Mouse (Mus musculus): ENCODE data around the gene Gpr146.

DNA sequence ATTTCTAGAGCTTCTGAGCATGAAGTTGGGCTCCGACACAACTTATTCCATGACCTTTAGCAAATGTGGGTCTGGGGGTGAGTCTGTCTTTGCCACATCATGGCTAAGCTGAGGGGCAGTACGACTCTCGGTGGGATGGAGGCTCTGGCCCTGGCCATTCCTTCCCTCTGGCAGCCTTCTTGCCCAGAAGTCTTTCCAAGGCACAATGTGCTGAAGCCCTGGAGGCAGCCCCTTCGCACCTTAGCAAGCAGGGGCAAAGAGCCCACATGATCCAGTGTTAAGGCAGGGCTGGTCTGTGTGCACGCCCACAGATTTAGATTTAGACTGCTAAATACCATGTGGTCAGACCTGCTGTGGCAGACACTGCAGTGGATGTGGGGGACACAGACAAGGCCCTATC lies 21.3 kb downstream of the Gpr146 start:
- no peak for TF ChIP-seq CTCF (IDR thresholded peaks at IDR 0.05; ENCODE audit: low read depth)
- no peak for TF ChIP-seq EP300 (IDR thresholded peaks at IDR 0.05; ENCODE audit: low read depth)

Data from heart, postnatal 0 days (tissue).